Mouse (Mus musculus): ENCODE results near the gene Cops7a. TPM values are rescaled to one million over a fixed set of nuclear protein-coding genes. Genes with fewer than 3 reads are reported as not detected.

Cops7a gene
- polyA plus RNA-seq, 1 experiment from 2014 or later = 104 TPM

- Histone ChIP-seq H3K9ac (no peak overlapping the region), H3K36me3 (replicated peaks) (peaks cover 38% of the 10 kb centered on the region), H3K4me2 (no peak overlapping the region), H3K27me3 (no peaks in the 10 kb centered on the region), H3K4me3 (replicated peaks) (no peak overlapping the region), H3K9me3 (no peaks in the 10 kb centered on the region), H3K4me1 (no peaks in the 10 kb centered on the region), H3K27ac (no peak overlapping the region)
- WGBS = 96% methylated on average over 4 of the region's 4 CpGs
- no peak for ATAC-seq (ENCODE audit: low FRiP score)
Observed at GRCm38 (mm10) chr6:124955212-124955611, 10.1 kb downstream of the Cops7a start.

- no peak for ATAC-seq (ENCODE audit: low FRiP score)
- Histone ChIP-seq H3K4me3 (replicated peaks) (no peak overlapping the region), H3K27me3 (no peaks in the 10 kb centered on the region), H3K9me3 (no peaks in the 10 kb centered on the region), H3K27ac (no peak overlapping the region), H3K9ac (no peak overlapping the region), H3K4me1 (no peaks in the 10 kb centered on the region), H3K36me3 (replicated peaks) (peaks cover 27% of the 10 kb centered on the region), H3K4me2 (no peak overlapping the region)
- WGBS = 88% methylated on average over 2 of the region's 2 CpGs
Observed at GRCm38 (mm10) chr6:124953991-124954715, 11.2 kb downstream of the Cops7a start.

- Histone ChIP-seq H3K36me3 (replicated peaks) (peaks cover 8% of the 10 kb centered on the region), H3K9me3 (no peaks in the 10 kb centered on the region), H3K4me2 (no peak overlapping the region), H3K4me3 (replicated peaks) (no peak overlapping the region), H3K4me1 (no peaks in the 10 kb centered on the region), H3K27me3 (no peaks in the 10 kb centered on the region), H3K27ac (no peak overlapping the region), H3K9ac (no peak overlapping the region)
- no peak for ATAC-seq (ENCODE audit: low FRiP score)
- WGBS = 89% methylated on average over 3 of the region's 3 CpGs
Observed at GRCm38 (mm10) chr6:124943526-124943925, 21.8 kb downstream of the Cops7a start.

GRCm38 (mm10) chr6:124941679-124942078 lies 23.7 kb downstream of the Cops7a start:
- no peaks in the 10 kb centered on the region for H3K4me1 ChIP-seq
- H3K9ac ChIP-seq = no peak overlapping the region
- H3K27ac ChIP-seq = no peak overlapping the region
- WGBS = 100% methylated on average over 1 of the region's 1 CpGs
- no peak for ATAC-seq (ENCODE audit: low FRiP score)
- H3K36me3 ChIP-seq (replicated peaks) = peaks cover 24% of the 10 kb centered on the region
- no peaks in the 10 kb centered on the region for H3K27me3 ChIP-seq
- no peak overlapping the region for H3K4me2 ChIP-seq
- H3K9me3 ChIP-seq = no peaks in the 10 kb centered on the region
- no peak overlapping the region for H3K4me3 ChIP-seq (replicated peaks)

- no peak overlapping the region for H3K9ac ChIP-seq
- peaks cover 55% of the 10 kb centered on the region for H3K36me3 ChIP-seq (replicated peaks)
- H3K27me3 ChIP-seq = no peaks in the 10 kb centered on the region
- ATAC-seq (ENCODE audit: low FRiP score) = no peak
- no peak overlapping the region for H3K27ac ChIP-seq
- no peak overlapping the region for H3K4me3 ChIP-seq (replicated peaks)
- H3K4me1 ChIP-seq = 0 out of 2 replicates have a peak, but pooled peaks cover 6% of the 10 kb centered on the region
- H3K9me3 ChIP-seq = no peaks in the 10 kb centered on the region
- WGBS = 94% methylated on average over 7 of the region's 7 CpGs
- H3K4me2 ChIP-seq = no peak overlapping the region
Observed at GRCm38 (mm10) chr6:124938554-124938953, 26.8 kb downstream of the Cops7a start.

- Histone ChIP-seq H3K36me3 (replicated peaks) (peaks cover 61% of the 10 kb centered on the region), H3K4me1 (peaks cover 12% of the 10 kb centered on the region), H3K27me3 (no peaks in the 10 kb centered on the region), H3K4me3 (replicated peaks) (no peak overlapping the region), H3K9ac (no peak overlapping the region), H3K9me3 (no peaks in the 10 kb centered on the region), H3K4me2 (no peak overlapping the region), H3K27ac (no peak overlapping the region)
- WGBS = 83% methylated on average over 2 of the region's 2 CpGs
- ATAC-seq (ENCODE audit: low FRiP score) = no peak
Observed at GRCm38 (mm10) chr6:124937493-124937892, 27.8 kb downstream of the Cops7a start.

GRCm38 (mm10) chr6:124936681-124937080 lies 28.7 kb downstream of the Cops7a start:
- no peaks in the 10 kb centered on the region for H3K9me3 ChIP-seq
- H3K27ac ChIP-seq = no peak overlapping the region
- H3K4me2 ChIP-seq = no peak overlapping the region
- no peak overlapping the region for H3K4me3 ChIP-seq (replicated peaks)
- no peak overlapping the region for H3K9ac ChIP-seq
- H3K27me3 ChIP-seq = no peaks in the 10 kb centered on the region
- peaks cover 17% of the 10 kb centered on the region for H3K4me1 ChIP-seq
- WGBS = 85% methylated on average over 1 of the region's 1 CpGs
- ATAC-seq (ENCODE audit: low FRiP score) = no peak
- H3K36me3 ChIP-seq (replicated peaks) = peaks cover 62% of the 10 kb centered on the region

- ATAC-seq (ENCODE audit: low FRiP score) = no peak
- Histone ChIP-seq H3K27me3 (no peaks in the 10 kb centered on the region), H3K9ac (no peak overlapping the region), H3K4me3 (replicated peaks) (no peak overlapping the region), H3K36me3 (replicated peaks) (peaks cover 62% of the 10 kb centered on the region), H3K27ac (no peak overlapping the region), H3K4me1 (peaks cover 25% of the 10 kb centered on the region), H3K9me3 (no peaks in the 10 kb centered on the region), H3K4me2 (no peak overlapping the region)
- 94% methylated on average over 7 of the region's 7 CpGs for WGBS
Observed at GRCm38 (mm10) chr6:124934670-124935069, 30.7 kb downstream of the Cops7a start.

GRCm38 (mm10) chr6:124933127-124933526 lies 32.2 kb downstream of the Cops7a start:
- H3K4me2 ChIP-seq = no peak overlapping the region
- 0 out of 2 replicates have a peak overlapping the region, but pooled peaks have one; percentile 90 for H3K4me3 ChIP-seq (replicated peaks)
- no peak overlapping the region for H3K9ac ChIP-seq
- 93% methylated on average over 3 of the region's 3 CpGs for WGBS
- H3K36me3 ChIP-seq (replicated peaks) = peaks cover 50% of the 10 kb centered on the region
- no peak for ATAC-seq (ENCODE audit: low FRiP score)
- no peaks in the 10 kb centered on the region for H3K9me3 ChIP-seq
- H3K4me1 ChIP-seq = peaks cover 25% of the 10 kb centered on the region
- no peak overlapping the region for H3K27ac ChIP-seq
- no peaks in the 10 kb centered on the region for H3K27me3 ChIP-seq

- WGBS = 51% methylated on average over 12 of the region's 12 CpGs
Observed at GRCm38 (mm10) chr6:124932314-124932695, 33.0 kb downstream of the Cops7a start.

GRCm38 (mm10) chr6:124931525-124932313 lies 33.6 kb downstream of the Cops7a start:
- Histone ChIP-seq H3K27me3 (no peaks in the 10 kb centered on the region), H3K27ac (peak overlapping the region; percentile 97), H3K4me2 (peak overlapping the region; percentile 94), H3K36me3 (replicated peaks) (peaks cover 39% of the 10 kb centered on the region), H3K9ac (peak overlapping the region; percentile 97), H3K4me1 (peaks cover 25% of the 10 kb centered on the region), H3K4me3 (replicated peaks) (peak overlapping the region; percentile 90), H3K9me3 (no peaks in the 10 kb centered on the region)
- 2% methylated on average over 48 of the region's 48 CpGs for WGBS
- ATAC-seq (ENCODE audit: low FRiP score) = peak; percentile 28

More at GRCm38 (mm10) chr6:124932314-124932695, 33.0 kb downstream of the Cops7a start:
- Histone ChIP-seq H3K4me2 (peak overlapping the region; percentile 94), H3K9ac (peak overlapping the region; percentile 97), H3K36me3 (replicated peaks) (peaks cover 42% of the 10 kb centered on the region), H3K27ac (peak overlapping the region; percentile 97), H3K4me3 (replicated peaks) (peak overlapping the region; percentile 90), H3K27me3 (no peaks in the 10 kb centered on the region), H3K9me3 (no peaks in the 10 kb centered on the region), H3K4me1 (peaks cover 25% of the 10 kb centered on the region)
- no peak for ATAC-seq (ENCODE audit: low FRiP score)

- H3K4me1 ChIP-seq = peaks cover 25% of the 10 kb centered on the region
- under 1% methylated on average over 54 of the region's 64 CpGs for WGBS
- peak; percentile 94 for ATAC-seq (ENCODE audit: low FRiP score)
- H3K36me3 ChIP-seq (replicated peaks) = peaks cover 31% of the 10 kb centered on the region
- H3K27ac ChIP-seq = peak within 1 kb of the TSS; percentile 97
- peak within 1 kb of the TSS; percentile 94 for H3K4me2 ChIP-seq
- H3K9me3 ChIP-seq = no peaks in the 10 kb centered on the region
- no peaks in the 10 kb centered on the region; the same call in 1 of the 2 replicates for H3K27me3 ChIP-seq
- peak within 1 kb of the TSS; percentile 90 for H3K4me3 ChIP-seq (replicated peaks)
- H3K9ac ChIP-seq = peak within 1 kb of the TSS; percentile 97
Observed at GRCm38 (mm10) chr6:124930754-124931524, 34.4 kb downstream of the Cops7a start, which contains the start of gene Mlf2. Gene Mlf2 (plus strand): TSS chr6:124931386.
